8 mouse cellular contexts compared by ENCODE assay signal in genomic region chr4:127168211-127168913, GRCm38 (mm10). TPM values are rescaled to one million over a fixed set of nuclear protein-coding genes. Genes with fewer than 3 reads are reported as not detected.
DNase-seq lines count a peak whose midpoint lies in the region; ATAC-seq and TF ChIP-seq lines count a peak whose summit lies in the region.

No protein-coding gene starts in this region.

- no peaks in the 10 kb centered on the region for H3K27me3 ChIP-seq in forebrain, postnatal 0 days (ENCODE audit: insufficient read depth, low read length)
- H3K27me3 ChIP-seq in intestine, embryonic 15.5 days (replicated peaks): peaks cover 52% of the 10 kb centered on the region
- peaks cover 16% of the 10 kb centered on the region for H3K27me3 ChIP-seq in liver, adult 2 months (ENCODE audit: control insufficient read depth, insufficient read depth, low read length)
- H3K27me3 ChIP-seq in midbrain, postnatal 0 days (ENCODE audit: insufficient read depth, low read length): no peaks in the 10 kb centered on the region
- H3K27me3 ChIP-seq in testis, adult 2 months (ENCODE audit: control insufficient read depth, insufficient read depth, low read length): no peaks in the 10 kb centered on the region; the same call in 1 of the 2 replicates

- ATAC-seq in forebrain, postnatal 0 days: peak; percentile 70
- ATAC-seq in intestine, embryonic 15.5 days: peak; percentile 70
- peak; percentile 64 for ATAC-seq in midbrain, postnatal 0 days (ENCODE audit: low FRiP score)

- H3K79me2 ChIP-seq in liver, adult 2 months (ENCODE audit: control insufficient read depth, insufficient read depth, low read length): no peaks in the 10 kb centered on the region

- DNase-seq in thymus, postnatal 25 days: peak; percentile 10
- DNase-seq in thymus, adult 18-20 months: no peak
- DNase-seq in cerebellum, adult 8-10 months: peak; percentile 81
- DNase-seq in forebrain, postnatal 0 days: peak; percentile 78
- DNase-seq in liver, adult 2 months (ENCODE audit: extremely low read depth, low read depth, low spot score): no peak
- DNase-seq in midbrain, postnatal 0 days (ENCODE audit: low spot score): peak; percentile 74

- WGBS in forebrain, postnatal 0 days: under 1% methylated on average over 39 of the region's 39 CpGs
- under 1% methylated on average over 39 of the region's 39 CpGs for WGBS in intestine, embryonic 15.5 days
- under 1% methylated on average over 38 of the region's 39 CpGs for whole genome bisulfite sequencing in liver, adult 2 months
- under 1% methylated on average over 37 of the region's 39 CpGs for WGBS in midbrain, postnatal 0 days

- peak overlapping the region; percentile 92 for H3K4me3 ChIP-seq in forebrain, postnatal 0 days (ENCODE audit: low read depth, low read length)
- H3K4me3 ChIP-seq in intestine, embryonic 15.5 days (replicated peaks): peak overlapping the region; percentile 81
- peak overlapping the region; percentile 48; the same call in 1 of the 2 replicates for H3K4me3 ChIP-seq in liver, adult 2 months (ENCODE audit: insufficient read depth, low read depth, low read length)
- peak overlapping the region; percentile 97 for H3K4me3 ChIP-seq in midbrain, postnatal 0 days (ENCODE audit: low read depth, low read length)
- H3K4me3 ChIP-seq in testis, adult 2 months (ENCODE audit: control insufficient read depth, low read depth, low read length): peak overlapping the region; percentile 62

- peaks cover 14% of the 10 kb centered on the region; the same call in 1 of the 2 replicates for H3K4me1 ChIP-seq in forebrain, postnatal 0 days (ENCODE audit: insufficient read depth)
- peaks cover 15% of the 10 kb centered on the region for H3K4me1 ChIP-seq in intestine, embryonic 15.5 days (replicated peaks)
- 0 out of 2 replicates have a peak, but pooled peaks cover 3% of the 10 kb centered on the region for H3K4me1 ChIP-seq in liver, adult 2 months (ENCODE audit: control insufficient read depth, insufficient read depth, low read length)
- peaks cover 21% of the 10 kb centered on the region; the same call in 1 of the 2 replicates for H3K4me1 ChIP-seq in midbrain, postnatal 0 days (ENCODE audit: insufficient read depth, low read length)
- peaks cover 14% of the 10 kb centered on the region for H3K4me1 ChIP-seq in testis, adult 2 months (ENCODE audit: control insufficient read depth, insufficient read depth, low read length)

- H3K27ac ChIP-seq in forebrain, postnatal 0 days (ENCODE audit: low read depth, low read length): peak overlapping the region; percentile 73
- H3K27ac ChIP-seq in intestine, embryonic 15.5 days: no peak overlapping the region; the same call in 1 of the 2 replicates
- no peak overlapping the region for H3K27ac ChIP-seq in liver, adult 2 months (replicated peaks; ENCODE audit: insufficient read depth, low read depth, low read length)
- peak overlapping the region; percentile 78 for H3K27ac ChIP-seq in midbrain, postnatal 0 days (ENCODE audit: low read depth, low read length)
- H3K27ac ChIP-seq in testis, adult 2 months (ENCODE audit: control insufficient read depth, insufficient read depth, low read depth, low read length): no peak overlapping the region

- no peak for TF ChIP-seq POLR2A in liver, adult 2 months (IDR thresholded peaks at IDR 0.05; ENCODE audit: extremely low read depth, insufficient read depth, low read length)
- no peak for TF ChIP-seq POLR2A in testis, adult 2 months (IDR thresholded peaks at IDR 0.05; ENCODE audit: control insufficient read depth, low read depth, low read length)

- peak; percentile 18 for TF ChIP-seq CTCF in forebrain, postnatal 0 days (IDR thresholded peaks at IDR 0.05; ENCODE audit: low read depth)
- TF ChIP-seq CTCF in liver, adult 2 months (IDR thresholded peaks at IDR 0.05; ENCODE audit: low read depth, low read length): no peak
- TF ChIP-seq CTCF in midbrain, postnatal 0 days (IDR thresholded peaks at IDR 0.05): peak; percentile 33
- no peak for TF ChIP-seq CTCF in testis, adult 2 months (IDR thresholded peaks at IDR 0.05; ENCODE audit: control insufficient read depth, insufficient read depth, insufficient replicate concordance, low read depth, low read length)

- H3K9ac ChIP-seq in forebrain, postnatal 0 days: peak overlapping the region; percentile 87
- H3K9ac ChIP-seq in intestine, embryonic 15.5 days: peak overlapping the region; percentile 58
- H3K9ac ChIP-seq in liver, adult 2 months (ENCODE audit: low read depth, low read length): peak overlapping the region; percentile 21; the same call in 1 of the 2 replicates
- H3K9ac ChIP-seq in midbrain, postnatal 0 days (replicated peaks; ENCODE audit: low read length, poor library complexity, severe bottlenecking): peak overlapping the region; percentile 94

- H3K36me3 ChIP-seq in forebrain, postnatal 0 days (ENCODE audit: insufficient read depth): no peaks in the 10 kb centered on the region
- H3K36me3 ChIP-seq in intestine, embryonic 15.5 days: no peaks in the 10 kb centered on the region
- H3K36me3 ChIP-seq in liver, adult 2 months (ENCODE audit: control insufficient read depth, insufficient read depth, low read length): no peaks in the 10 kb centered on the region
- H3K36me3 ChIP-seq in midbrain, postnatal 0 days (ENCODE audit: insufficient read depth, low read length): no peaks in the 10 kb centered on the region
- no peaks in the 10 kb centered on the region for H3K36me3 ChIP-seq in testis, adult 2 months (ENCODE audit: control insufficient read depth, insufficient read depth, low read length)

- H3K4me2 ChIP-seq in forebrain, postnatal 0 days (ENCODE audit: low read depth): peak overlapping the region; percentile 97
- peak overlapping the region; percentile 99 for H3K4me2 ChIP-seq in intestine, embryonic 15.5 days (replicated peaks)
- peak overlapping the region; percentile 94 for H3K4me2 ChIP-seq in midbrain, postnatal 0 days (ENCODE audit: low read depth, low read length, poor library complexity, severe bottlenecking)

- H3K9me3 ChIP-seq in forebrain, postnatal 0 days (ENCODE audit: low read length): no peaks in the 10 kb centered on the region
- no peaks in the 10 kb centered on the region for H3K9me3 ChIP-seq in intestine, embryonic 15.5 days
- no peaks in the 10 kb centered on the region for H3K9me3 ChIP-seq in midbrain, postnatal 0 days (ENCODE audit: low read length)

RNA-seq across cellular contexts. Expression of gene Dlgap3, which starts 0.6 kb away (rescaled TPM):
- 66.9 and 85.5 TPM in 2 replicates for total RNA-seq in forebrain, postnatal 0 days (2014; rRNA removed)
- polyA plus RNA-seq in forebrain, postnatal 0 days (2015; fragmentation: Nextera tagmentation; extraction: Ambion mirVana): 23.1 and 28.0 TPM in 2 replicates
- 1.1 and 1.2 TPM in 2 replicates for polyA plus RNA-seq in intestine, embryonic 15.5 days (2015; fragmentation: Nextera tagmentation; extraction: Ambion mirVana)
- not detected in 2 replicates for total RNA-seq in liver, adult 2 months (2014; rRNA removed)
- 0.05 and 0.06 TPM in 2 replicates for polyA plus RNA-seq in liver, adult 2 months (2012; rRNA removed)
- total RNA-seq in midbrain, postnatal 0 days (2014; rRNA removed): 131 and 156 TPM in 2 replicates
- 34.5 and 34.8 TPM in 2 replicates for polyA plus RNA-seq in midbrain, postnatal 0 days (2015; fragmentation: Nextera tagmentation; extraction: Ambion mirVana)
- 3.3 and 4.6 TPM in 2 replicates for polyA plus RNA-seq in testis, adult 2 months (2012; rRNA removed)

RNA-seq across cellular contexts. Expression of gene Tmem35b, which starts 44.9 kb away (rescaled TPM):
- total RNA-seq in forebrain, postnatal 0 days (2014; rRNA removed): 6.0 and 7.8 TPM in 2 replicates
- 9.5 and 10.8 TPM in 2 replicates for polyA plus RNA-seq in forebrain, postnatal 0 days (2015; fragmentation: Nextera tagmentation; extraction: Ambion mirVana)
- polyA plus RNA-seq in intestine, embryonic 15.5 days (2015; fragmentation: Nextera tagmentation; extraction: Ambion mirVana): 23.2 and 25.7 TPM in 2 replicates
- total RNA-seq in liver, adult 2 months (2014; rRNA removed): 11.1 and 11.5 TPM in 2 replicates
- 11.4 and 11.8 TPM in 2 replicates for polyA plus RNA-seq in liver, adult 2 months (2012; rRNA removed)
- 2.4 and 5.4 TPM in 2 replicates for total RNA-seq in midbrain, postnatal 0 days (2014; rRNA removed)
- polyA plus RNA-seq in midbrain, postnatal 0 days (2015; fragmentation: Nextera tagmentation; extraction: Ambion mirVana): 12.8 and 14.0 TPM in 2 replicates
- polyA plus RNA-seq in testis, adult 2 months (2012; rRNA removed): 17.3 and 19.2 TPM in 2 replicates

Comparison
In these comparisons a context has a peak if more than half of its experiments do, and no peak if none do; other contexts are left out.
1. DNase-seq: peak in thymus, postnatal 25 days (single experiment), cerebellum, adult 8-10 months (single experiment), forebrain, postnatal 0 days (single experiment) and midbrain, postnatal 0 days (single experiment); none in thymus, adult 18-20 months (0 of 2) and liver, adult 2 months (single experiment).
2. H3K27ac ChIP-seq: peak in forebrain, postnatal 0 days (single experiment) and midbrain, postnatal 0 days (single experiment); none in intestine, embryonic 15.5 days (single experiment), liver, adult 2 months (single experiment) and testis, adult 2 months (single experiment).
3. H3K9ac ChIP-seq: peak in every context shown above with its lines; median percentile 94 in midbrain, postnatal 0 days; 87 in forebrain, postnatal 0 days; 58 in intestine, embryonic 15.5 days; 21 in liver, adult 2 months.
4. CTCF ChIP-seq: peak in forebrain, postnatal 0 days (single experiment) and midbrain, postnatal 0 days (single experiment); none in liver, adult 2 months (single experiment) and testis, adult 2 months (single experiment).
5. Peak in every context shown above with its lines, with median percentiles within 50 percentile points of each other: ATAC-seq, H3K4me2 ChIP-seq and H3K4me3 ChIP-seq.